Mouse (Mus musculus) thymus, adult 18-20 months (tissue): ENCODE data around the gene Omp.

Experiments used
- DNase-seq, 2 experiments: peaks; one replicate each; pipeline ENCODE4 v3.0.0; 2022; ENCODE audit warnings: mixed read lengths in 2 of 2

The Omp gene

GRCm38 (mm10) chr7:98139216-98139615 lies 6.1 kb downstream of the Omp start:
- DNase-seq = no peak

- DNase-seq = no peak
Measured at GRCm38 (mm10) chr7:98137995-98138394, 7.3 kb downstream of the Omp start.

GRCm38 (mm10) chr7:98137583-98137982 lies 7.7 kb downstream of the Omp start:
- DNase-seq = no peak

GRCm38 (mm10) chr7:98131751-98132150 lies 13.6 kb downstream of the Omp start:
- DNase-seq = no peak

GRCm38 (mm10) chr7:98125473-98125872 lies 19.8 kb downstream of the Omp start:
- DNase-seq = no peak

- DNase-seq = no peak
Measured at GRCm38 (mm10) chr7:98124701-98125100, 20.6 kb downstream of the Omp start.

GRCm38 (mm10) chr7:98121673-98122072 lies 23.6 kb downstream of the Omp start:
- no peak for DNase-seq

GRCm38 (mm10) chr7:98121241-98121640 lies 24.1 kb downstream of the Omp start:
- no peak for DNase-seq

GRCm38 (mm10) chr7:98120325-98120724 lies 25.0 kb downstream of the Omp start:
- DNase-seq = peak; percentile 32 to 55

- no peak for DNase-seq
Measured at GRCm38 (mm10) chr7:98119961-98120232, 25.4 kb downstream of the Omp start.

- DNase-seq = no peak
Measured at GRCm38 (mm10) chr7:98119179-98119960, 25.9 kb downstream of the Omp start, which contains the start of gene Myo7a. Gene Myo7a, minus strand, starts transcription at chr7:98119524.

- DNase-seq = no peak
Measured at GRCm38 (mm10) chr7:98117012-98117660, 28.2 kb downstream of the Omp start.

GRCm38 (mm10) chr7:98114656-98115055 lies 30.6 kb downstream of the Omp start:
- DNase-seq = no peak

- DNase-seq = no peak
Measured at GRCm38 (mm10) chr7:98111233-98111632, 34.1 kb downstream of the Omp start.

GRCm38 (mm10) chr7:98109771-98110170 lies 35.5 kb downstream of the Omp start:
- no peak for DNase-seq

GRCm38 (mm10) chr7:98108636-98109430 lies 36.5 kb downstream of the Omp start:
- no peak for DNase-seq

GRCm38 (mm10) chr7:98106272-98106671 lies 39.0 kb downstream of the Omp start:
- no peak for DNase-seq

GRCm38 (mm10) chr7:98104481-98105435 lies 40.5 kb downstream of the Omp start:
- no peak for DNase-seq

- DNase-seq = no peak
Measured at GRCm38 (mm10) chr7:98103942-98104292, 41.4 kb downstream of the Omp start.

- DNase-seq = peak; percentile 30 to 53
Measured at GRCm38 (mm10) chr7:98103002-98103941, 42.0 kb downstream of the Omp start.

GRCm38 (mm10) chr7:98102488-98102887 lies 42.8 kb downstream of the Omp start:
- no peak for DNase-seq
